Mouse (Mus musculus) midbrain, embryonic 16.5 days (tissue): ENCODE measurements at regions not wholly inside any gene's neighbourhood (a gene's known extent, or its start where the extent isn't known, plus 50 kb on each side); places are given as distances from the start of the nearest gene placed in this dataset.

Experiments used
- ATAC-seq: fragments of 200-750 bp; cut with Nextera tagmentation; 2 replicates; pipeline ENCODE4 v1.8.0; 2017; ENCODE audit warnings: moderate TSS enrichment
- H3K27ac ChIP-seq: fragments of 300-500 bp; sonication (generic); 2 replicates; pipeline ENCODE4 v1.5.1; 2014; ENCODE audit warnings: mild to moderate bottlenecking, low read length, mixed read lengths
- H3K27me3 ChIP-seq: fragments of 300-500 bp; sonication (generic); 2 replicates; pipeline ENCODE4 v1.6.1; 2014; ENCODE audit warnings: low read depth, low read length, mixed read lengths; ENCODE audit not compliant: control insufficient read depth, insufficient read depth
- H3K36me3 ChIP-seq: fragments of 300-500 bp; sonication (generic); 2 replicates; pipeline ENCODE4 v1.6.1; 2014; ENCODE audit warnings: mild to moderate bottlenecking, low read length, moderate library complexity, mixed read lengths; ENCODE audit not compliant: control insufficient read depth, insufficient read depth
- H3K4me1 ChIP-seq: fragments of 300-500 bp; sonication (generic); 2 replicates; pipeline ENCODE4 v1.6.1; 2014; ENCODE audit warnings: mild to moderate bottlenecking, low read length, mixed read lengths; ENCODE audit not compliant: control insufficient read depth, insufficient read depth
- H3K4me2 ChIP-seq: fragments of 300-500 bp; sonication (generic); 2 replicates; pipeline ENCODE4 v1.6.1; 2014; ENCODE audit warnings: mild to moderate bottlenecking, low read length, mixed read lengths
- H3K4me3 ChIP-seq: fragments of 300-500 bp; sonication (generic); 2 replicates; pipeline ENCODE4 v1.5.1; 2014; ENCODE audit warnings: low read depth, mild to moderate bottlenecking, low read length, moderate library complexity, mixed read lengths
- H3K9ac ChIP-seq: fragments of 300-500 bp; sonication (generic); 2 replicates; pipeline ENCODE4 v1.6.1; 2014; ENCODE audit warnings: low read depth, low read length, mixed read lengths
- H3K9me3 ChIP-seq: fragments of 300-500 bp; sonication (generic); replicated peaks from 2 replicates; pipeline ENCODE4 v1.6.1; 2014; ENCODE audit warnings: mild to moderate bottlenecking, low read length, mixed read lengths; ENCODE audit not compliant: control insufficient read depth, poor library complexity, severe bottlenecking
- WGBS: fragments of 180-500 bp; shearing (Covaris S2); extraction: QIAGEN DNeasy Blood & Tissue Kit; methylation state at CpG from one replicate; pipeline ENCODE4 v1.1.7; 2014; 5-methylcytosine and 5-hydroxymethylcytosine counted together

GRCm38 (mm10) chr8:31518903-31519302 is 1909.6 kb upstream of the 5930422O12Rik start:
- no peak for ATAC-seq
- Histone ChIP-seq H3K4me3 (no peak overlapping the region), H3K9ac (no peak overlapping the region), H3K27ac (no peak overlapping the region), H3K4me2 (no peak overlapping the region), H3K27me3 (no peaks in the 10 kb centered on the region), H3K4me1 (no peaks in the 10 kb centered on the region), H3K36me3 (no peaks in the 10 kb centered on the region), H3K9me3 (no peaks in the 10 kb centered on the region)
- WGBS, result 33% methylated on average over 1 of the region's 1 CpGs

DNA sequence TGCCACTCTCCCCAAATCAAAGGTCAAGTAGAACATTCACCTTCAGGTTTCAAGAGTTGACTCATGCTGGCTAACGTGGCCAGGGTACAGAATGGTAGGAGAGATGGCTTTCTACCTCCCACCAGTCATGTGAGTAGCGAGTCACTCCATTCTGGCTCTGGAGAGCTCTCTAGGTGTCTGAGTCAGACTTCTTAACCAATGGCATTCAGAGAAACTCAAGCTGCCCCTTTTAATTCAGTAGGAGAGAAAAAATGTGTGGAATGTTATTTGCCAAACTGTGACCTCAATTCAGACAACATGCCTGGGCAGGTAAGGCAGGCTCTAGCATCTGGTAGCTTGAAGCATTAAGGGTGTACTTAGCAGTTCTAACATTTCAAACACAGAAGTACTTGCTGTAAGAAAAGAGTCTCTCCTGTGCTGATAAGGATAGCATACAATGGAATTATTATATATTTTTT is 1907.5 kb upstream of the 5930422O12Rik start:
- Histone ChIP-seq H3K27ac (no peak overlapping the region), H3K9me3 (no peaks in the 10 kb centered on the region), H3K9ac (no peak overlapping the region), H3K4me1 (no peaks in the 10 kb centered on the region), H3K27me3 (no peaks in the 10 kb centered on the region), H3K4me2 (no peak overlapping the region), H3K4me3 (no peak overlapping the region), H3K36me3 (no peaks in the 10 kb centered on the region)
- WGBS, result 63% methylated on average over 2 of the region's 2 CpGs
- ATAC-seq, result no peak

- Histone ChIP-seq H3K36me3 (no peaks in the 10 kb centered on the region), H3K27ac (no peak overlapping the region), H3K27me3 (no peaks in the 10 kb centered on the region), H3K9me3 (no peaks in the 10 kb centered on the region), H3K4me3 (no peak overlapping the region), H3K9ac (no peak overlapping the region), H3K4me2 (no peak overlapping the region), H3K4me1 (no peaks in the 10 kb centered on the region)
- WGBS, result 85% methylated on average over 5 of the region's 5 CpGs
- ATAC-seq, result no peak
These were observed 1903.4 kb upstream of the 5930422O12Rik start for GRCm38 (mm10) chr8:31525071-31525470.

DNA sequence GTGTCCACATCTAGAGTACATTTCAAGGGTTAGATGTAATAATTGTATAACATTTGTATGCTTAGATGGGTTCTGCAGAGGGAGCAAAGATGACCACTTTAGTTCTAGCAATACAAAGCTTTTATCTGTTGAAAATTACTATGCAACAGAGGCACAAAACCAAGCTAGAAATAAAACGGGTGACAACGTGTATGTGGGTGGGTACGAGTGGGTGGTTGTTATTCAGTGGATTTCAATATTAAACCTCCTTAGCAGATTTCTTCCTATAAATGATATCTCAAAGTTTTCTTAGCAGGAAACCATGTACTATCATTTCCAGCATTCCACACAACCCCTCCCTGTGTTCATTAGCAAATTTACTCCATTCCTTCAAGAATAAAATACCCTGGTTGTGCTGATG is 1889.3 kb upstream of the 5930422O12Rik start:
- Histone ChIP-seq H3K4me3 (no peak overlapping the region), H3K4me1 (no peaks in the 10 kb centered on the region), H3K27ac (no peak overlapping the region), H3K9ac (no peak overlapping the region), H3K4me2 (no peak overlapping the region), H3K27me3 (no peaks in the 10 kb centered on the region), H3K9me3 (no peaks in the 10 kb centered on the region), H3K36me3 (no peaks in the 10 kb centered on the region)
- ATAC-seq, result no peak
- 95% methylated on average over 3 of the region's 3 CpGs for WGBS

- Histone ChIP-seq H3K27me3 (no peaks in the 10 kb centered on the region), H3K9me3 (no peaks in the 10 kb centered on the region), H3K36me3 (no peaks in the 10 kb centered on the region), H3K4me2 (no peak overlapping the region), H3K27ac (no peak overlapping the region), H3K4me1 (no peaks in the 10 kb centered on the region), H3K9ac (no peak overlapping the region), H3K4me3 (no peak overlapping the region)
- 61% methylated on average over 4 of the region's 4 CpGs for WGBS
- ATAC-seq, result no peak
These were observed 1886.9 kb upstream of the 5930422O12Rik start for GRCm38 (mm10) chr8:31541646-31542045.

DNA sequence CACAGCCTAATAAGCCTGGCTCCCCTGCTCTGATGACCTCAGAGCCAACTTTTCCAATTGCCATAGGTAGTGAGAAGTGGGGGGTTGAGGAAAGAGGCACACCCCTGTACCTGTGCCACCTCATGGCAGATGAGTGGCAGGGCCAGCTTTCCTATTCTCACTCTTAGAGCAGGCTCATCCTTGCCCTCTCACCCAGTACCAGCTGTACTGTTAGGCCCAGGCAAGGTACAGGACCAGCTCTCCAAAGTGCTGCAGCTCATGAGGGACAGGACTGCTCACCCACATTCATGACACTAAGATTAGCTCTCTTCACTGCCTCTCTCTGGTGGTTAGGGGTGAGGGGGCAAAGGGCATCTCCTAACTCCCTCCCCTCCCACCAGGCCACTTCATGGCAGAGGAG is 1854.4 kb upstream of the 5930422O12Rik start:
- Histone ChIP-seq H3K4me3 (no peak overlapping the region), H3K4me2 (no peak overlapping the region), H3K36me3 (no peaks in the 10 kb centered on the region), H3K27me3 (no peaks in the 10 kb centered on the region), H3K4me1 (no peaks in the 10 kb centered on the region), H3K9me3 (no peaks in the 10 kb centered on the region; the same call in 1 of the 2 replicates), H3K9ac (no peak overlapping the region), H3K27ac (no peak overlapping the region)
- ATAC-seq, result no peak

DNA sequence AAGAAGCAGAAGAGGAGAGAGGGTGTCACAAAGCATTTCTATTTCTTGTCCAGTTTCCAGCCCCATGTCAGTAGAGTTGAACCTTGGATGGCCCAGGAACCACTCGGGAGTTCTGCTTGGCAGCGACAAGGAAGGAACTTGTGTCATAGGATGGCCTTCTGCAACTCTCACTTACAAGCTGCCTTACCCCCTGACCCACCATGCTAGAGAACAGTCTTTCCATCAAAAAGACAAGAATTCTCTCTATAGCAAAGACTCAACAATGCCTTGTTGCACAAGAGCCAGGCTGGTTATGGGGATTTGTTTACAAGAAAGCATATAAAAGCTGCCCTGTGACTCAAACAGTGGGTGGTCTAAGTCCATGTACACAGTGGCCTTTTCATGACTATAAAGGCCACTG is 1852.4 kb upstream of the 5930422O12Rik start:
- no peaks in the 10 kb centered on the region for H3K4me1 ChIP-seq
- H3K36me3 ChIP-seq, result no peaks in the 10 kb centered on the region
- no peak overlapping the region for H3K4me2 ChIP-seq
- no peak overlapping the region for H3K9ac ChIP-seq
- ATAC-seq, result no peak
- no peaks in the 10 kb centered on the region; the same call in 1 of the 2 replicates for H3K9me3 ChIP-seq
- H3K27me3 ChIP-seq, result no peaks in the 10 kb centered on the region
- WGBS, result 89% methylated on average over 2 of the region's 2 CpGs
- no peak overlapping the region for H3K27ac ChIP-seq
- H3K4me3 ChIP-seq, result no peak overlapping the region

DNA sequence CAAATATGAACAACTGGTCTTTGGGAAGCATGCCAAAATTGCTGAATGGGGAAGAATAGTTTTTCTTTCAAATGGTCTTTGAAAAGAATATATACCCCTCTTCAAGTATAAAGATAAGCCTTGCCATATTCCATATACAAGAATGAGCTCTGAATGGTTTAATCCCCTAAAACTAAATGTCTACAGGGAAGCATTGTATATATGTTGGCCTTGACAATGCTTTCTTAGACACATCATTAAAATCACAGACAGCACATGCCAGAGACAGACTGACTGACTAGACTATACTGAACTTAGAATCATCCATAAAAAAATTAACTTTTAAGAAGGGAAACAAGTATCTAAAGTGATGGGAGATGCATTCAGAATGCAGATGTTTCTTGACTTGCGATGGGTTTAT is 1843.8 kb upstream of the 5930422O12Rik start:
- WGBS, result 89% methylated on average over 1 of the region's 1 CpGs
- H3K9ac ChIP-seq, result no peak overlapping the region
- H3K4me3 ChIP-seq, result no peak overlapping the region
- no peak overlapping the region for H3K27ac ChIP-seq
- H3K27me3 ChIP-seq, result no peaks in the 10 kb centered on the region
- 0 out of 2 replicates have a peak, but pooled peaks cover 2% of the 10 kb centered on the region for H3K9me3 ChIP-seq
- no peaks in the 10 kb centered on the region for H3K4me1 ChIP-seq
- H3K36me3 ChIP-seq, result no peaks in the 10 kb centered on the region
- no peak overlapping the region for H3K4me2 ChIP-seq
- ATAC-seq, result no peak

DNA sequence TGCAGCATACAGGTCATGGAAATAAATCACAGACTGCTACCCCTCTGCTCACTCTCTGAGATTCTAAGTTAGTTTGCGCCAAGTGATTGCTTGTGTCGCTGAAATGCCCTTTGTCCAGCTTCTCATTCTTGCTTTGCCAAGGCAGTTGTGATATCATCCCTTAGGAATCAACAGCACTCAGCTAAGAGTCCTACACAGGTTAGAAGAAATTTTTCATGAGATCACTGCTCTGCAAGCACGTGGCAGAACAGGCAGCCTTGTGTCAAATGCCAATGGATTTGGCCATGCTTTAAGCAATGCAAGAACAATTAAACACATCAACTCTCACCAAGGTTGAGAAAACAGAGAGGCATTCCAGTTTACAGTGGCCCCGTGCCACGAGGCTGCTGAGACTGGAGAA is 1829.0 kb upstream of the 5930422O12Rik start:
- H3K4me1 ChIP-seq, result no peaks in the 10 kb centered on the region
- no peak overlapping the region for H3K4me3 ChIP-seq
- no peaks in the 10 kb centered on the region for H3K36me3 ChIP-seq
- 87% methylated on average over 5 of the region's 5 CpGs for WGBS
- no peak overlapping the region for H3K27ac ChIP-seq
- no peaks in the 10 kb centered on the region for H3K9me3 ChIP-seq
- no peak overlapping the region for H3K4me2 ChIP-seq
- H3K9ac ChIP-seq, result no peak overlapping the region
- no peaks in the 10 kb centered on the region for H3K27me3 ChIP-seq
- ATAC-seq, result no peak

DNA sequence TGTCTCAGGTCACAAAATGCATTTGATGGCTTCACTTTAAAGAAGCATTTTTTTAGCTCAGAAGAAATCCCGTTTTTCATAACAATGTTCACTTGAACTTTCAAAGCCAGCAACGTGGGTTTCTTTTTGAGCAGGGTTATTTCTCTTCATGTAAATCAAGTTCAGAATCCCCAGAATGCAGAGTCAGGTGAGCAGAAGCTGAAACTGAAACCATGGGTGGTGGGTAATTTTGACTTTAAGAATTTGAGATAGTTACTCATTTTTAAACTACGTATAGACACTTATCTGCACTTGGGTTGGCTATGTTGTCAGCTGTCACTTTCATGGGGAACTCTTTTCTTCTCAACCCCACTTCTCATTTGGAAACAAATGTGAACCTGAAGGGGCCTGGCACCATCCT is 1827.5 kb upstream of the 5930422O12Rik start:
- H3K36me3 ChIP-seq, result no peaks in the 10 kb centered on the region
- ATAC-seq, result no peak
- H3K9ac ChIP-seq, result no peak overlapping the region
- no peak overlapping the region for H3K4me2 ChIP-seq
- no peak overlapping the region for H3K4me3 ChIP-seq
- no peak overlapping the region for H3K27ac ChIP-seq
- H3K4me1 ChIP-seq, result no peaks in the 10 kb centered on the region
- no peaks in the 10 kb centered on the region for H3K9me3 ChIP-seq
- 87% methylated on average over 3 of the region's 3 CpGs for WGBS
- no peaks in the 10 kb centered on the region for H3K27me3 ChIP-seq
